Mouse (Mus musculus): ENCODE data around the gene Olfr860.
"Not testable (repeated sequence)": the region's sequence is repeated elsewhere in the genome, so short reads cannot be mapped to it uniquely, and the experiment has no call there.

Olfr860 gene

GRCm38 (mm10) chr9:19849647-19850046, at the start of gene Olfr860:
TSS of gene Olfr860 (minus strand) at chr9:19849747.
- DNase-seq (ENCODE audit: extremely low spot score, low read depth, low spot score), result no peak

- no peak for DNase-seq (ENCODE audit: extremely low spot score, low read depth, low spot score)
These were observed 38.4 kb upstream of the Olfr860 start, which contains the start of gene Olfr862 for GRCm38 (mm10) chr9:19887904-19888303. TSS of gene Olfr862 (minus strand) at chr9:19888004.

GRCm38 (mm10) chr9:19804606-19805005, 44.9 kb downstream of the Olfr860 start, which contains the start of gene Olfr859:
TSS of gene Olfr859 (plus strand) at chr9:19804906.
- not testable (repeated sequence) for DNase-seq (ENCODE audit: extremely low spot score, low read depth, low spot score)

GRCm38 (mm10) chr9:19803000-19803399, 46.5 kb downstream of the Olfr860 start:
- DNase-seq (ENCODE audit: extremely low spot score, low read depth, low spot score), result no peak

Data from hindlimb bud, embryonic 11.5 days (tissue).